Mouse (Mus musculus) Patski (cell line): ENCODE results near the gene Zfp365. TPM values are rescaled to one million over a fixed set of nuclear protein-coding genes. Genes with fewer than 3 reads are reported as not detected.

Experiments used
- ATAC-seq: fragments of 100-300 bp; one replicate; pipeline ENCODE4 v1.8.0; 2021
- CTCF ChIA-PET: fragments of 350-600 bp; sonication (Branson Sonifier 250); formaldehyde crosslinking; loops from one replicate; lab custom pipeline; 2022; ENCODE audit warnings: inconsistent platforms; lab: Charles Lee
- POLR2A ChIA-PET: fragments of 350-600 bp; sonication (Branson Sonifier 250); formaldehyde crosslinking; loops from one replicate; lab custom pipeline; 2022; ENCODE audit warnings: antibody characterized with exemption, inconsistent platforms; lab: Charles Lee
- DNase-seq: peaks from one replicate; pipeline ENCODE4 v3.0.0-alpha.2; 2011; ENCODE audit warnings: low read depth, low spot score
- H3K27me3 ChIP-seq: fragments of 371-371 bp; one replicate; pipeline ENCODE4 v1.5.1; 2021
- CTCF ChIP-seq: fragments of 100-300 bp; IDR thresholded peaks from one replicate; pipeline ENCODE4 v1.5.1; 2021
- in situ Hi-C: fragments of 300-500 bp; cut with MboI; formaldehyde crosslinking; loops from 3 replicates; pipeline ENCODE4 v1.11.1; 2018; ENCODE audit warnings: low pct_unique_long_range_greater_than_20kb, mixed read lengths
- polyA plus RNA-seq: library from polyadenylated mRNA; unstranded; gene quantifications from one replicate; pipeline ENCODE4 v1.2.3, GENCODE M21; 2021

Zfp365 gene
- polyA plus RNA-seq, 1 experiment from 2014 or later, result 1.1 TPM

GRCm38 (mm10) chr10:67852411-67852810, 60.1 kb downstream of the Zfp365 start:
- in situ Hi-C loops, result loop anchor here (10.0 kb wide), 1 partner anchor 88 kb away; no protein-coding TSS in a partner anchor
- DNase-seq (no peak), ATAC-seq (no peak)
- CTCF ChIA-PET, result interaction anchor here (0.8 kb wide), 1 partner anchor 8 kb away, joined by 3 read pairs; no protein-coding TSS in a partner anchor
- no peak for TF ChIP-seq CTCF
- peaks cover 13% of the 10 kb centered on the region for H3K27me3 ChIP-seq
- POLR2A ChIA-PET, result no interaction called here

- H3K27me3 ChIP-seq, result peaks cover 13% of the 10 kb centered on the region
- ATAC-seq (no peak), DNase-seq (no peak)
- ChIA-PET POLR2A (no interaction called here), CTCF (no interaction called here)
- in situ Hi-C loops, result loop anchor here (10.0 kb wide), 1 partner anchor 86 kb away; no protein-coding TSS in a partner anchor
- no peak for TF ChIP-seq CTCF
Measured at GRCm38 (mm10) chr10:67851079-67851478, 61.4 kb downstream of the Zfp365 start.

- in situ Hi-C loops, result no loop called here
- TF ChIP-seq CTCF, result no peak
- H3K27me3 ChIP-seq, result peaks cover 18% of the 10 kb centered on the region
- ATAC-seq (no peak), DNase-seq (no peak)
- CTCF ChIA-PET, result interaction anchor here (1.4 kb wide), 1 partner anchor 17 kb away, joined by 3 read pairs; no protein-coding TSS in a partner anchor
- POLR2A ChIA-PET, result interaction anchor here (0.6 kb wide), 1 partner anchor 8 kb away, joined by 3 read pairs; no protein-coding TSS in a partner anchor
Measured at GRCm38 (mm10) chr10:67846016-67846650, 66.3 kb downstream of the Zfp365 start.

- TF ChIP-seq CTCF, result no peak
- ChIA-PET CTCF (interaction anchor here (1.0 to 1.6 kb wide), 2 partner anchors 17 kb away, joined by 3 to 5 read pairs; no protein-coding TSS in a partner anchor), POLR2A (interaction anchor here (0.6 kb wide), 1 partner anchor 40 kb away, joined by 9 read pairs; no protein-coding TSS in a partner anchor)
- peaks cover 17% of the 10 kb centered on the region for H3K27me3 ChIP-seq
- no peak for ATAC-seq
- no peak for DNase-seq
- in situ Hi-C loops, result no loop called here
Measured at GRCm38 (mm10) chr10:67841596-67841995, 70.9 kb downstream of the Zfp365 start.

- in situ Hi-C loops, result no loop called here
- ChIA-PET CTCF (interaction anchor here (1.0 kb wide), 1 partner anchor 18 kb away, joined by 3 read pairs; no protein-coding TSS in a partner anchor), POLR2A (no interaction called here)
- TF ChIP-seq CTCF, result no peak
- no peak for DNase-seq
- H3K27me3 ChIP-seq, result peaks cover 17% of the 10 kb centered on the region
- no peak for ATAC-seq
Measured at GRCm38 (mm10) chr10:67840735-67841134, 71.7 kb downstream of the Zfp365 start.

GRCm38 (mm10) chr10:67839156-67839555, 73.3 kb downstream of the Zfp365 start:
- no peak for TF ChIP-seq CTCF

GRCm38 (mm10) chr10:67836426-67836825, 76.0 kb downstream of the Zfp365 start:
- ChIA-PET CTCF (no interaction called here), POLR2A (no interaction called here)
- DNase-seq, result no peak
- ATAC-seq, result no peak
- in situ Hi-C loops, result no loop called here
- peaks cover 14% of the 10 kb centered on the region for H3K27me3 ChIP-seq
- TF ChIP-seq CTCF, result no peak

More at GRCm38 (mm10) chr10:67839156-67839555, 73.3 kb downstream of the Zfp365 start:
- in situ Hi-C loops, result no loop called here
- DNase-seq (no peak), ATAC-seq (no peak)
- H3K27me3 ChIP-seq, result peaks cover 13% of the 10 kb centered on the region
- ChIA-PET CTCF (interaction anchor here (1.3 kb wide), 1 partner anchor 73 kb away, joined by 3 read pairs; no protein-coding TSS in a partner anchor), POLR2A (no interaction called here)

Other genes with a start within 250 kb of the Zfp365 start
- 3.2 TPM for gene Rtkn2, start 66.9 kb upstream of the Zfp365 start, polyA plus RNA-seq